Mouse (Mus musculus): ENCODE data around the gene Sod1.

- TF ChIP-seq CTCF (IDR thresholded peaks at IDR 0.05; ENCODE audit: borderline replicate concordance, control insufficient read depth, extremely low read depth, insufficient read depth, low read length, poor library complexity) (no peak), POLR2A (IDR thresholded peaks at IDR 0.05; ENCODE audit: control insufficient read depth, extremely low read depth, insufficient read depth, low read length, poor library complexity) (no peak)
Observed at GRCm38 (mm10) chr16:90176472-90176871, 44.1 kb upstream of the Sod1 start.
